Mouse (Mus musculus) forebrain, embryonic 14.5 days (tissue): ENCODE measurements at regions not wholly inside any gene's neighbourhood (a gene's known extent, or its start where the extent isn't known, plus 50 kb on each side); places are given as distances from the start of the nearest gene placed in this dataset.
A peak's percentile ranks its signal among the peaks of the same experiment; 100 is the strongest.

Source experiments
- ATAC-seq: fragments of 200-750 bp; cut with Nextera tagmentation; 2 replicates; pipeline ENCODE4 v1.8.0; 2017; ENCODE audit warnings: mild to moderate bottlenecking, moderate library complexity
- DNase-seq: peaks from one replicate; pipeline ENCODE4 v3.0.0-alpha.2; 2015; ENCODE audit warnings: low spot score
- H3K27ac ChIP-seq: fragments of 300-500 bp; sonication (generic); 2 replicates; pipeline ENCODE4 v1.5.1; 2014; ENCODE audit warnings: low read depth, mild to moderate bottlenecking, control low read depth, low read length, moderate library complexity
- H3K27me3 ChIP-seq: fragments of 300-500 bp; sonication (generic); replicated peaks from 2 replicates; pipeline ENCODE4 v1.6.1; 2014; ENCODE audit warnings: low read length, control low read depth, mixed read lengths; ENCODE audit not compliant: control insufficient read depth, insufficient read depth
- H3K36me3 ChIP-seq: fragments of 300-500 bp; sonication (generic); 2 replicates; pipeline ENCODE4 v1.6.1; 2014; ENCODE audit warnings: low read length, control low read depth; ENCODE audit not compliant: control insufficient read depth, insufficient read depth
- H3K4me1 ChIP-seq: fragments of 300-500 bp; sonication (generic); 2 replicates; pipeline ENCODE4 v1.6.1; 2014; ENCODE audit warnings: antibody characterized with exemption, low read length, control low read depth; ENCODE audit not compliant: control insufficient read depth, insufficient read depth
- H3K4me2 ChIP-seq: fragments of 300-500 bp; sonication (generic); 2 replicates; pipeline ENCODE4 v1.6.1; 2014; ENCODE audit warnings: mild to moderate bottlenecking, control low read depth, low read length
- H3K4me3 ChIP-seq: fragments of 300-500 bp; sonication (generic); 2 replicates; pipeline ENCODE4 v1.5.1; 2014; ENCODE audit warnings: low read depth, low read length, control low read depth
- H3K9ac ChIP-seq: fragments of 300-500 bp; sonication (generic); 2 replicates; pipeline ENCODE4 v1.6.1; 2014; ENCODE audit warnings: mild to moderate bottlenecking, low read length, control low read depth, moderate library complexity
- H3K9me3 ChIP-seq: fragments of 300-500 bp; sonication (generic); replicated peaks from 2 replicates; pipeline ENCODE4 v1.6.1; 2016; ENCODE audit warnings: low read length, control low read depth, mixed read lengths; ENCODE audit not compliant: control insufficient read depth
- WGBS: fragments of 180-500 bp; shearing (Covaris S2); extraction: QIAGEN DNeasy Blood & Tissue Kit; methylation state at CpG from one replicate; pipeline ENCODE4 v1.1.7; 2014; 5-methylcytosine and 5-hydroxymethylcytosine counted together

- no peaks in the 10 kb centered on the region for H3K9me3 ChIP-seq
- H3K9ac ChIP-seq = no peak overlapping the region
- DNase-seq = no peak
- H3K27ac ChIP-seq = no peak overlapping the region
- no peaks in the 10 kb centered on the region for H3K27me3 ChIP-seq
- no peaks in the 10 kb centered on the region for H3K36me3 ChIP-seq
- no peak overlapping the region for H3K4me3 ChIP-seq
- no peak for ATAC-seq
- 89% methylated on average over 2 of the region's 2 CpGs for WGBS
- no peaks in the 10 kb centered on the region for H3K4me1 ChIP-seq
- H3K4me2 ChIP-seq = no peak overlapping the region
Observed at GRCm38 (mm10) chr2:45454811-45455210, 337.6 kb upstream of the Zeb2 start.

- Histone ChIP-seq H3K9ac (no peak overlapping the region), H3K27ac (no peak overlapping the region), H3K4me2 (no peak overlapping the region), H3K36me3 (no peaks in the 10 kb centered on the region), H3K4me3 (no peak overlapping the region), H3K27me3 (no peaks in the 10 kb centered on the region), H3K4me1 (peaks cover 11% of the 10 kb centered on the region; the same call in 1 of the 2 replicates), H3K9me3 (no peaks in the 10 kb centered on the region)
- ATAC-seq (no peak), DNase-seq (no peak)
- 49% methylated on average over 4 of the region's 4 CpGs for WGBS
Observed at GRCm38 (mm10) chr2:45439146-45439545, 322.0 kb upstream of the Zeb2 start.

- H3K9me3 ChIP-seq = no peaks in the 10 kb centered on the region
- no peak overlapping the region for H3K9ac ChIP-seq
- WGBS = 70% methylated on average over 9 of the region's 9 CpGs
- H3K4me1 ChIP-seq = peaks cover 11% of the 10 kb centered on the region; the same call in 1 of the 2 replicates
- no peak overlapping the region for H3K27ac ChIP-seq
- no peak overlapping the region for H3K4me2 ChIP-seq
- DNase-seq = no peak
- no peak for ATAC-seq
- H3K36me3 ChIP-seq = no peaks in the 10 kb centered on the region
- H3K27me3 ChIP-seq = no peaks in the 10 kb centered on the region
- H3K4me3 ChIP-seq = no peak overlapping the region
Observed at GRCm38 (mm10) chr2:45438739-45439138, 321.5 kb upstream of the Zeb2 start.

- H3K27me3 ChIP-seq = no peaks in the 10 kb centered on the region
- no peak overlapping the region for H3K4me3 ChIP-seq
- no peak overlapping the region for H3K9ac ChIP-seq
- no peak overlapping the region for H3K27ac ChIP-seq
- WGBS = 13% methylated on average over 6 of the region's 6 CpGs
- DNase-seq = peak; percentile 46
- no peaks in the 10 kb centered on the region for H3K9me3 ChIP-seq
- no peaks in the 10 kb centered on the region for H3K36me3 ChIP-seq
- no peak overlapping the region for H3K4me2 ChIP-seq
- peak; percentile 74 for ATAC-seq
- peaks cover 11% of the 10 kb centered on the region; the same call in 1 of the 2 replicates for H3K4me1 ChIP-seq
Observed at GRCm38 (mm10) chr2:45435261-45435980, 318.2 kb upstream of the Zeb2 start.

- peaks cover 11% of the 10 kb centered on the region; the same call in 1 of the 2 replicates for H3K4me1 ChIP-seq
- H3K27me3 ChIP-seq = no peaks in the 10 kb centered on the region
- no peak overlapping the region for H3K9ac ChIP-seq
- no peak for DNase-seq
- H3K4me3 ChIP-seq = no peak overlapping the region
- ATAC-seq = 0 out of 2 replicates have a peak, but pooled peaks have one; percentile 29
- H3K9me3 ChIP-seq = no peaks in the 10 kb centered on the region
- H3K36me3 ChIP-seq = no peaks in the 10 kb centered on the region
- no peak overlapping the region for H3K4me2 ChIP-seq
- H3K27ac ChIP-seq = no peak overlapping the region
- WGBS = 76% methylated on average over 5 of the region's 5 CpGs
Observed at GRCm38 (mm10) chr2:45434789-45435188, 317.6 kb upstream of the Zeb2 start.

GRCm38 (mm10) chr2:45434169-45434568 lies 317.0 kb upstream of the Zeb2 start:
- no peak overlapping the region for H3K4me2 ChIP-seq
- no peaks in the 10 kb centered on the region for H3K27me3 ChIP-seq
- H3K36me3 ChIP-seq = no peaks in the 10 kb centered on the region
- H3K27ac ChIP-seq = no peak overlapping the region
- H3K4me3 ChIP-seq = no peak overlapping the region
- DNase-seq (no peak), ATAC-seq (no peak)
- peaks cover 11% of the 10 kb centered on the region; the same call in 1 of the 2 replicates for H3K4me1 ChIP-seq
- no peak overlapping the region for H3K9ac ChIP-seq
- WGBS = 95% methylated on average over 1 of the region's 1 CpGs
- H3K9me3 ChIP-seq = no peaks in the 10 kb centered on the region

GRCm38 (mm10) chr2:45431366-45431765 lies 314.2 kb upstream of the Zeb2 start:
- Histone ChIP-seq H3K9ac (no peak overlapping the region), H3K27ac (no peak overlapping the region), H3K4me3 (no peak overlapping the region), H3K4me2 (no peak overlapping the region), H3K27me3 (no peaks in the 10 kb centered on the region), H3K4me1 (peaks cover 9% of the 10 kb centered on the region; the same call in 1 of the 2 replicates), H3K36me3 (no peaks in the 10 kb centered on the region), H3K9me3 (no peaks in the 10 kb centered on the region)
- 93% methylated on average over 4 of the region's 4 CpGs for WGBS
- no peak for DNase-seq
- no peak for ATAC-seq

GRCm38 (mm10) chr2:45421774-45422173 lies 304.6 kb upstream of the Zeb2 start:
- 86% methylated on average over 1 of the region's 1 CpGs for WGBS
- H3K36me3 ChIP-seq = no peaks in the 10 kb centered on the region
- no peak for ATAC-seq

GRCm38 (mm10) chr2:45408136-45408535 lies 290.9 kb upstream of the Zeb2 start:
- H3K9ac ChIP-seq = no peak overlapping the region
- H3K4me3 ChIP-seq = no peak overlapping the region
- H3K4me2 ChIP-seq = no peak overlapping the region
- H3K9me3 ChIP-seq = no peaks in the 10 kb centered on the region
- no peak overlapping the region for H3K27ac ChIP-seq
- H3K4me1 ChIP-seq = peaks cover 3% of the 10 kb centered on the region
- ATAC-seq (no peak), DNase-seq (no peak)
- 90% methylated on average over 8 of the region's 8 CpGs for WGBS
- H3K36me3 ChIP-seq = no peaks in the 10 kb centered on the region
- no peaks in the 10 kb centered on the region for H3K27me3 ChIP-seq

More at GRCm38 (mm10) chr2:45421774-45422173, 304.6 kb upstream of the Zeb2 start:
- Histone ChIP-seq H3K4me3 (no peak overlapping the region), H3K9ac (no peak overlapping the region), H3K27ac (no peak overlapping the region), H3K9me3 (no peaks in the 10 kb centered on the region), H3K4me1 (no peaks in the 10 kb centered on the region), H3K27me3 (no peaks in the 10 kb centered on the region), H3K4me2 (no peak overlapping the region)
- no peak for DNase-seq
